Mouse (Mus musculus): ENCODE results near the gene Ces1a.
A peak's percentile ranks its signal among the peaks of the same experiment; 100 is the strongest.

The Ces1a gene

GRCm38 (mm10) chr8:93048092-93048491 is at the start of gene Ces1a:
Gene Ces1a (minus strand): TSS chr8:93048192.
- DNase-seq (ENCODE audit: inconsistent age in 2 of 2, low spot score in 1 of 2): no peak

GRCm38 (mm10) chr8:93095376-93095775 is 47.4 kb upstream of the Ces1a start:
- DNase-seq (ENCODE audit: inconsistent age in 2 of 2, low spot score in 1 of 2): peak; percentile 17 to 73

- no peak for DNase-seq (ENCODE audit: inconsistent age in 2 of 2, low spot score in 1 of 2)
Observed at GRCm38 (mm10) chr8:93091324-93091723, 43.3 kb upstream of the Ces1a start.

- DNase-seq (ENCODE audit: inconsistent age in 2 of 2, low spot score in 1 of 2): no peak
Observed at GRCm38 (mm10) chr8:93088686-93089122, 40.7 kb upstream of the Ces1a start.

GRCm38 (mm10) chr8:93088193-93088592 is 40.2 kb upstream of the Ces1a start:
- DNase-seq (ENCODE audit: inconsistent age in 2 of 2, low spot score in 1 of 2): no peak

GRCm38 (mm10) chr8:93079887-93080286 is 31.9 kb upstream of the Ces1a start, which contains the start of gene Ces1b:
Gene Ces1b (minus strand): TSS chr8:93080017.
- no peak for DNase-seq (ENCODE audit: inconsistent age in 2 of 2, low spot score in 1 of 2)

GRCm38 (mm10) chr8:93075251-93075650 is 27.3 kb upstream of the Ces1a start:
- peak; percentile 5 to 23 for DNase-seq (ENCODE audit: inconsistent age in 2 of 2, low spot score in 1 of 2)

- no peak for DNase-seq (ENCODE audit: inconsistent age in 2 of 2, low spot score in 1 of 2)
Observed at GRCm38 (mm10) chr8:93063416-93064117, 15.6 kb upstream of the Ces1a start.

GRCm38 (mm10) chr8:93059185-93059584 is 11.2 kb upstream of the Ces1a start:
- DNase-seq (ENCODE audit: inconsistent age in 2 of 2, low spot score in 1 of 2): peak; percentile 24 to 81

- no peak for DNase-seq (ENCODE audit: inconsistent age in 2 of 2, low spot score in 1 of 2)
Observed at GRCm38 (mm10) chr8:93055238-93055637, 7.2 kb upstream of the Ces1a start.

- peak in 1 of 2 experiments; percentile 31 for DNase-seq (ENCODE audit: inconsistent age in 2 of 2, low spot score in 1 of 2)
Observed at GRCm38 (mm10) chr8:93048510-93049416, 771 bp upstream of the Ces1a start.

- DNase-seq (ENCODE audit: inconsistent age in 2 of 2, low spot score in 1 of 2): no peak
Observed at GRCm38 (mm10) chr8:93043083-93043482, 4.9 kb downstream of the Ces1a start.

- no peak for DNase-seq (ENCODE audit: inconsistent age in 2 of 2, low spot score in 1 of 2)
Observed at GRCm38 (mm10) chr8:93040776-93041567, 7.0 kb downstream of the Ces1a start.

GRCm38 (mm10) chr8:93040256-93040655 is 7.7 kb downstream of the Ces1a start:
- DNase-seq (ENCODE audit: inconsistent age in 2 of 2, low spot score in 1 of 2): no peak

- no peak for DNase-seq (ENCODE audit: inconsistent age in 2 of 2, low spot score in 1 of 2)
Observed at GRCm38 (mm10) chr8:93038831-93039230, 9.2 kb downstream of the Ces1a start.

GRCm38 (mm10) chr8:93030664-93031063 is 17.3 kb downstream of the Ces1a start:
- DNase-seq (ENCODE audit: inconsistent age in 2 of 2, low spot score in 1 of 2): peak in 1 of 2 experiments; percentile 14

GRCm38 (mm10) chr8:93021738-93022137 is 26.3 kb downstream of the Ces1a start:
- no peak for DNase-seq (ENCODE audit: inconsistent age in 2 of 2, low spot score in 1 of 2)

- peak in 1 of 2 experiments; percentile 33 for DNase-seq (ENCODE audit: inconsistent age in 2 of 2, low spot score in 1 of 2)
Observed at GRCm38 (mm10) chr8:93014300-93014699, 33.7 kb downstream of the Ces1a start.

- DNase-seq (ENCODE audit: inconsistent age in 2 of 2, low spot score in 1 of 2): no peak
Observed at GRCm38 (mm10) chr8:93012226-93012625, 35.8 kb downstream of the Ces1a start.

- DNase-seq (ENCODE audit: inconsistent age in 2 of 2, low spot score in 1 of 2): peak; percentile 70 to 93
Observed at GRCm38 (mm10) chr8:93011439-93011838, 36.6 kb downstream of the Ces1a start.

- peak in 1 of 2 experiments; percentile 71 for DNase-seq (ENCODE audit: inconsistent age in 2 of 2, low spot score in 1 of 2)
Observed at GRCm38 (mm10) chr8:93010286-93010685, 37.7 kb downstream of the Ces1a start.
